ENCODE assay signal across 16 mouse cellular contexts in genomic region chr2:65848706-65849105, GRCm38 (mm10). TPM values are rescaled to one million over a fixed set of nuclear protein-coding genes. Genes with fewer than 3 reads are reported as not detected.
DNase-seq lines count a peak whose midpoint lies in the region; ATAC-seq lines count a peak whose summit lies in the region.
"Had no signal": no experiment of that assay in that cellular context is flagged by ENCODE, and none has a peak within 500 bp of the region (broad histone marks: within the 10 kb centered on the region; RNA-seq: fewer than 3 reads in every experiment).

No protein-coding gene starts in this region.

- no peak overlapping the region for H3K27ac ChIP-seq in liver, embryonic 11.5 days (ENCODE audit: low read depth, low read length)
- H3K27ac ChIP-seq in liver, embryonic 12.5 days, result no peak overlapping the region
- H3K27ac ChIP-seq in forebrain, embryonic 13.5 days, result peak overlapping the region; percentile 59; the same call in 1 of the 2 replicates
- H3K27ac ChIP-seq in midbrain, embryonic 10.5 days (replicated peaks), result peak overlapping the region; percentile 28; the same call in 1 of the 2 replicates
- peak overlapping the region; percentile 60 for H3K27ac ChIP-seq in neural tube, embryonic 15.5 days (replicated peaks)
- H3K27ac ChIP-seq: embryonic facial prominence, embryonic 10.5 days had no signal

- DNase-seq in liver, embryonic 11.5 days (ENCODE audit: low spot score), result no peak
- no peak for DNase-seq in midbrain, embryonic 10.5 days (ENCODE audit: low spot score)
- DNase-seq in lung, postnatal 4 days, result no peak
- DNase-seq in layer of hippocampus, postnatal 25 days (ENCODE audit: extremely low spot score in 1 of 2, low spot score in 1 of 2), result no peak
- DNase-seq: cerebellum, postnatal 10 days; gastrocnemius, postnatal 25 days; kidney, postnatal 25 days; lung, postnatal 36 days; right cerebral cortex, postnatal 25 days; thymus, postnatal 4 days had no signal

- no peak overlapping the region for H3K4me2 ChIP-seq in liver, embryonic 11.5 days
- no peak overlapping the region for H3K4me2 ChIP-seq in liver, embryonic 12.5 days
- H3K4me2 ChIP-seq in forebrain, embryonic 13.5 days, result peak overlapping the region; percentile 54
- H3K4me2 ChIP-seq in neural tube, embryonic 15.5 days, result peak overlapping the region; percentile 57
- H3K4me2 ChIP-seq: heart, embryonic 12.5 days had no signal

- H3K4me1 ChIP-seq in liver, embryonic 11.5 days (replicated peaks; ENCODE audit: control insufficient read depth, insufficient read depth, low read length), result no peaks in the 10 kb centered on the region
- peaks cover 25% of the 10 kb centered on the region for H3K4me1 ChIP-seq in liver, embryonic 12.5 days
- peaks cover 28% of the 10 kb centered on the region for H3K4me1 ChIP-seq in forebrain, embryonic 13.5 days
- H3K4me1 ChIP-seq in midbrain, embryonic 10.5 days, result peaks cover 41% of the 10 kb centered on the region
- H3K4me1 ChIP-seq in neural tube, embryonic 15.5 days, result peaks cover 16% of the 10 kb centered on the region; the same call in 1 of the 2 replicates

- H3K36me3 ChIP-seq in liver, embryonic 11.5 days (ENCODE audit: control insufficient read depth, insufficient read depth, low read length), result no peaks in the 10 kb centered on the region
- H3K36me3 ChIP-seq in liver, embryonic 12.5 days, result no peaks in the 10 kb centered on the region
- no peaks in the 10 kb centered on the region; the same call in 1 of the 2 replicates for H3K36me3 ChIP-seq in forebrain, embryonic 13.5 days (ENCODE audit: poor library complexity, severe bottlenecking)
- peaks cover 9% of the 10 kb centered on the region; the same call in 1 of the 2 replicates for H3K36me3 ChIP-seq in midbrain, embryonic 10.5 days
- no peaks in the 10 kb centered on the region for H3K36me3 ChIP-seq in neural tube, embryonic 15.5 days
- H3K36me3 ChIP-seq: embryonic facial prominence, embryonic 10.5 days; heart, embryonic 12.5 days had no signal

- ATAC-seq in liver, embryonic 11.5 days (replicated peaks; ENCODE audit: low FRiP score), result 0 out of 2 replicates have a peak, but pooled peaks have one; percentile 17
- no peak for ATAC-seq in liver, embryonic 12.5 days
- ATAC-seq in forebrain, embryonic 13.5 days, result no peak
- peak; percentile 32; the same call in 1 of the 2 replicates for ATAC-seq in neural tube, embryonic 15.5 days (ENCODE audit: low FRiP score)

- H3K9ac ChIP-seq in liver, embryonic 11.5 days (ENCODE audit: low read depth, low read length), result no peak overlapping the region
- no peak overlapping the region for H3K9ac ChIP-seq in liver, embryonic 12.5 days
- H3K9ac ChIP-seq in forebrain, embryonic 13.5 days, result peak overlapping the region; percentile 45
- peak overlapping the region; percentile 29 for H3K9ac ChIP-seq in neural tube, embryonic 15.5 days (replicated peaks)
- H3K9ac ChIP-seq: heart, embryonic 12.5 days had no signal

- H3K9me3 ChIP-seq in liver, embryonic 11.5 days (ENCODE audit: control insufficient read depth, low read length), result no peaks in the 10 kb centered on the region
- no peaks in the 10 kb centered on the region for H3K9me3 ChIP-seq in liver, embryonic 12.5 days (replicated peaks)
- H3K9me3 ChIP-seq in forebrain, embryonic 13.5 days (replicated peaks), result no peaks in the 10 kb centered on the region
- H3K9me3 ChIP-seq in midbrain, embryonic 10.5 days (replicated peaks), result no peaks in the 10 kb centered on the region
- no peaks in the 10 kb centered on the region for H3K9me3 ChIP-seq in neural tube, embryonic 15.5 days (replicated peaks)

- no peaks in the 10 kb centered on the region for H3K27me3 ChIP-seq in liver, embryonic 11.5 days (replicated peaks; ENCODE audit: control insufficient read depth, insufficient read depth, low read length)
- peaks cover 27% of the 10 kb centered on the region for H3K27me3 ChIP-seq in liver, embryonic 12.5 days (replicated peaks)
- H3K27me3 ChIP-seq in forebrain, embryonic 13.5 days, result no peaks in the 10 kb centered on the region
- H3K27me3 ChIP-seq in midbrain, embryonic 10.5 days (ENCODE audit: low read depth, poor library complexity, severe bottlenecking), result peaks cover 8% of the 10 kb centered on the region; the same call in 1 of the 2 replicates
- H3K27me3 ChIP-seq in neural tube, embryonic 15.5 days (replicated peaks), result no peaks in the 10 kb centered on the region
- H3K27me3 ChIP-seq: heart, embryonic 12.5 days had no signal

- H3K4me3 ChIP-seq in liver, embryonic 11.5 days (ENCODE audit: low read depth, low read length), result no peak overlapping the region
- no peak overlapping the region for H3K4me3 ChIP-seq in liver, embryonic 12.5 days
- H3K4me3 ChIP-seq in forebrain, embryonic 13.5 days, result peak overlapping the region; percentile 29
- peak overlapping the region; percentile 12; the same call in 1 of the 2 replicates for H3K4me3 ChIP-seq in midbrain, embryonic 10.5 days
- H3K4me3 ChIP-seq in neural tube, embryonic 15.5 days (replicated peaks), result peak overlapping the region; percentile 36
- H3K4me3 ChIP-seq: embryonic facial prominence, embryonic 10.5 days; heart, embryonic 12.5 days had no signal

- WGBS in liver, embryonic 11.5 days, result 48% methylated on average over 8 of the region's 8 CpGs
- 42% methylated on average over 8 of the region's 8 CpGs for WGBS in liver, embryonic 12.5 days (ENCODE audit: insufficient replicate concordance)
- 27% methylated on average over 8 of the region's 8 CpGs for WGBS in forebrain, embryonic 13.5 days
- WGBS in midbrain, embryonic 10.5 days, result 32% methylated on average over 8 of the region's 8 CpGs
- 28% methylated on average over 8 of the region's 8 CpGs for WGBS in neural tube, embryonic 15.5 days

RNA-seq across cellular contexts. Expression of gene Csrnp3, which starts 3.1 kb away (rescaled TPM):
- polyA plus RNA-seq in liver, embryonic 11.5 days (2014; fragmentation: Nextera tagmentation; extraction: Ambion mirVana), result 0.51 and 0.96 TPM in 2 replicates
- 0.45 and 0.48 TPM in 2 replicates for polyA plus RNA-seq in liver, embryonic 12.5 days (2016; fragmentation: Nextera tagmentation; extraction: Ambion mirVana)
- 43.3 and 43.7 TPM in 2 replicates for polyA plus RNA-seq in forebrain, embryonic 13.5 days (2015; fragmentation: Nextera tagmentation; extraction: Ambion mirVana)
- polyA plus RNA-seq in midbrain, embryonic 10.5 days (2016; fragmentation: Nextera tagmentation; extraction: Ambion mirVana), result 8.0 and 13.7 TPM in 2 replicates
- 37.6 and 49.3 TPM in 2 replicates for polyA plus RNA-seq in neural tube, embryonic 15.5 days (2015; fragmentation: Nextera tagmentation; extraction: Ambion mirVana)
- total RNA-seq in layer of hippocampus, postnatal 25 days (2021), result 10 to 100 TPM; 72.7 to 82.4 TPM
- polyA plus RNA-seq: liver, embryonic 16.5 days had no signal

Comparison
In these comparisons a context has a peak if more than half of its experiments do, and no peak if none do; other contexts are left out.
1. ATAC-seq: peak in liver, embryonic 11.5 days (single experiment) and neural tube, embryonic 15.5 days (single experiment); none in liver, embryonic 12.5 days (single experiment) and forebrain, embryonic 13.5 days (single experiment).
2. H3K27ac ChIP-seq: peak in forebrain, embryonic 13.5 days (single experiment), midbrain, embryonic 10.5 days (single experiment) and neural tube, embryonic 15.5 days (single experiment); none in liver, embryonic 11.5 days (single experiment) and liver, embryonic 12.5 days (single experiment).
3. H3K4me2 ChIP-seq: peak in forebrain, embryonic 13.5 days (single experiment) and neural tube, embryonic 15.5 days (single experiment); none in liver, embryonic 11.5 days (single experiment) and liver, embryonic 12.5 days (single experiment).
4. H3K4me3 ChIP-seq: peak in forebrain, embryonic 13.5 days (single experiment), midbrain, embryonic 10.5 days (single experiment) and neural tube, embryonic 15.5 days (single experiment); none in liver, embryonic 11.5 days (single experiment) and liver, embryonic 12.5 days (single experiment).
5. H3K9ac ChIP-seq: peak in forebrain, embryonic 13.5 days (single experiment) and neural tube, embryonic 15.5 days (single experiment); none in liver, embryonic 11.5 days (single experiment) and liver, embryonic 12.5 days (single experiment).